Mouse (Mus musculus): ENCODE measurements at regions not wholly inside any gene's neighbourhood (a gene's known extent, or its start where the extent isn't known, plus 50 kb on each side); places are given as distances from the start of the nearest gene placed in this dataset.

- Histone ChIP-seq H3K27ac (replicated peaks; ENCODE audit: low read depth, low read length) (peak overlapping the region; percentile 52), H3K27me3 (ENCODE audit: control insufficient read depth, insufficient read depth, low read length) (no peaks in the 10 kb centered on the region), H3K9me3 (ENCODE audit: control insufficient read depth, low read length) (no peaks in the 10 kb centered on the region), H3K9ac (replicated peaks; ENCODE audit: low read length) (no peak overlapping the region; the same call in 1 of the 2 replicates), H3K36me3 (ENCODE audit: control insufficient read depth, insufficient read depth, low read length) (no peaks in the 10 kb centered on the region), H3K4me3 (replicated peaks; ENCODE audit: low read depth, low read length) (no peak overlapping the region), H3K4me1 (ENCODE audit: control insufficient read depth, insufficient read depth, low read length) (peaks cover 7% of the 10 kb centered on the region; the same call in 1 of the 2 replicates), H3K4me2 (ENCODE audit: low read length) (peak overlapping the region; percentile 27; the same call in 1 of the 2 replicates)
- DNase-seq (peak; percentile 56), ATAC-seq (ENCODE audit: low FRiP score, low TSS enrichment) (no peak)
- WGBS, result 27% methylated on average over 21 of the region's 21 CpGs
These were observed 277.1 kb upstream of the Pbx1 start for GRCm38 (mm10) chr1:168709017-168709681.

- Histone ChIP-seq H3K4me2 (ENCODE audit: low read length) (no peak overlapping the region), H3K27me3 (ENCODE audit: control insufficient read depth, insufficient read depth, low read length) (no peaks in the 10 kb centered on the region)
- no peak for ATAC-seq (ENCODE audit: low FRiP score, low TSS enrichment)
These were observed 276.2 kb upstream of the Pbx1 start for GRCm38 (mm10) chr1:168708161-168708865.

GRCm38 (mm10) chr1:168697386-168697785 is 265.3 kb upstream of the Pbx1 start:
- H3K9ac ChIP-seq (replicated peaks; ENCODE audit: low read length), result no peak overlapping the region
- no peaks in the 10 kb centered on the region for H3K27me3 ChIP-seq (ENCODE audit: control insufficient read depth, insufficient read depth, low read length)
- WGBS, result 95% methylated on average over 1 of the region's 1 CpGs
- no peaks in the 10 kb centered on the region for H3K36me3 ChIP-seq (ENCODE audit: control insufficient read depth, insufficient read depth, low read length)
- H3K27ac ChIP-seq (replicated peaks; ENCODE audit: low read depth, low read length), result no peak overlapping the region
- H3K4me2 ChIP-seq (ENCODE audit: low read length), result no peak overlapping the region
- H3K4me3 ChIP-seq (replicated peaks; ENCODE audit: low read depth, low read length), result no peak overlapping the region
- no peak for DNase-seq
- ATAC-seq (ENCODE audit: low FRiP score, low TSS enrichment), result no peak
- no peaks in the 10 kb centered on the region for H3K9me3 ChIP-seq (ENCODE audit: control insufficient read depth, low read length)
- H3K4me1 ChIP-seq (ENCODE audit: control insufficient read depth, insufficient read depth, low read length), result no peaks in the 10 kb centered on the region

More at GRCm38 (mm10) chr1:168708161-168708865, 276.2 kb upstream of the Pbx1 start:
- Histone ChIP-seq H3K27ac (replicated peaks; ENCODE audit: low read depth, low read length) (no peak overlapping the region), H3K4me3 (replicated peaks; ENCODE audit: low read depth, low read length) (no peak overlapping the region), H3K4me1 (ENCODE audit: control insufficient read depth, insufficient read depth, low read length) (peaks cover 7% of the 10 kb centered on the region; the same call in 1 of the 2 replicates), H3K36me3 (ENCODE audit: control insufficient read depth, insufficient read depth, low read length) (no peaks in the 10 kb centered on the region), H3K9ac (replicated peaks; ENCODE audit: low read length) (no peak overlapping the region; the same call in 1 of the 2 replicates), H3K9me3 (ENCODE audit: control insufficient read depth, low read length) (no peaks in the 10 kb centered on the region)
- WGBS, result 37% methylated on average over 11 of the region's 11 CpGs
- DNase-seq, result peak; percentile 17

DNA sequence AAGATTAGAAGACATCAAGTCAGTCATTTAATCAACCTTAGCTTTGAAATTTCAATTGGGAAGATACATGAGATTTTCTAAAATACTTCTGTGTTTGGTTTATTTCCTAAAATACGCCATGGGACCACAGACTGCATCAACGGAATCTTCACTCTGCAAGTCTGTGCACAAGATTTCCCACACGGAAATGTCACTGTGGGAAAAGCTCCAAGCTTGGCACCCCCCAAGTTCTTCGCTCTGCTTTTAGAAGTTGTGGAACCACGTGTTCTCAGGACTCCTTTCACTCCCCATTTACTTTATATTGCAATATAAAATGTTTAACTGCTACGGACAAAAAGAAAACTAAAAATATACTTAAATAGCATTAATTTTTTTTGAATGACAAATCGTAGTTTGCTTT is 254.8 kb upstream of the Pbx1 start:
- Histone ChIP-seq H3K4me1 (ENCODE audit: control insufficient read depth, insufficient read depth, low read length) (peaks cover under 1% of the 10 kb centered on the region; the same call in 1 of the 2 replicates), H3K27me3 (ENCODE audit: control insufficient read depth, insufficient read depth, low read length) (no peaks in the 10 kb centered on the region), H3K4me3 (replicated peaks; ENCODE audit: low read depth, low read length) (no peak overlapping the region), H3K4me2 (ENCODE audit: low read length) (no peak overlapping the region), H3K9ac (replicated peaks; ENCODE audit: low read length) (no peak overlapping the region), H3K36me3 (ENCODE audit: control insufficient read depth, insufficient read depth, low read length) (no peaks in the 10 kb centered on the region), H3K9me3 (ENCODE audit: control insufficient read depth, low read length) (no peaks in the 10 kb centered on the region), H3K27ac (replicated peaks; ENCODE audit: low read depth, low read length) (no peak overlapping the region)
- DNase-seq (no peak), ATAC-seq (ENCODE audit: low FRiP score, low TSS enrichment) (no peak)
- 88% methylated on average over 7 of the region's 7 CpGs for WGBS

GRCm38 (mm10) chr1:168685147-168685546 is 253.1 kb upstream of the Pbx1 start:
- Histone ChIP-seq H3K4me1 (ENCODE audit: control insufficient read depth, insufficient read depth, low read length) (peaks cover 5% of the 10 kb centered on the region; the same call in 1 of the 2 replicates), H3K4me2 (ENCODE audit: low read length) (no peak overlapping the region), H3K9ac (replicated peaks; ENCODE audit: low read length) (no peak overlapping the region), H3K36me3 (ENCODE audit: control insufficient read depth, insufficient read depth, low read length) (no peaks in the 10 kb centered on the region), H3K4me3 (replicated peaks; ENCODE audit: low read depth, low read length) (no peak overlapping the region), H3K9me3 (ENCODE audit: control insufficient read depth, low read length) (no peaks in the 10 kb centered on the region), H3K27ac (replicated peaks; ENCODE audit: low read depth, low read length) (no peak overlapping the region), H3K27me3 (ENCODE audit: control insufficient read depth, insufficient read depth, low read length) (no peaks in the 10 kb centered on the region)
- ATAC-seq (ENCODE audit: low FRiP score, low TSS enrichment) (no peak), DNase-seq (no peak)
- 87% methylated on average over 2 of the region's 2 CpGs for WGBS

- 61% methylated on average over 6 of the region's 6 CpGs for WGBS
- no peaks in the 10 kb centered on the region for H3K36me3 ChIP-seq (ENCODE audit: control insufficient read depth, insufficient read depth, low read length)
- H3K4me3 ChIP-seq (replicated peaks; ENCODE audit: low read depth, low read length), result no peak overlapping the region
- ATAC-seq (ENCODE audit: low FRiP score, low TSS enrichment) (no peak; the same call in 1 of the 2 replicates), DNase-seq (peak; percentile 61)
- H3K27me3 ChIP-seq (ENCODE audit: control insufficient read depth, insufficient read depth, low read length), result no peaks in the 10 kb centered on the region
- H3K4me1 ChIP-seq (ENCODE audit: control insufficient read depth, insufficient read depth, low read length), result peaks cover 8% of the 10 kb centered on the region; the same call in 1 of the 2 replicates
- H3K27ac ChIP-seq (replicated peaks; ENCODE audit: low read depth, low read length), result peak overlapping the region; percentile 55
- H3K9me3 ChIP-seq (ENCODE audit: control insufficient read depth, low read length), result no peaks in the 10 kb centered on the region
- no peak overlapping the region for H3K9ac ChIP-seq (replicated peaks; ENCODE audit: low read length)
- H3K4me2 ChIP-seq (ENCODE audit: low read length), result no peak overlapping the region
These were observed 249.8 kb upstream of the Pbx1 start for GRCm38 (mm10) chr1:168681685-168682491.

- H3K9ac ChIP-seq (replicated peaks; ENCODE audit: low read length), result no peak overlapping the region
- no peak for DNase-seq
- no peaks in the 10 kb centered on the region for H3K36me3 ChIP-seq (ENCODE audit: control insufficient read depth, insufficient read depth, low read length)
- WGBS, result 88% methylated on average over 3 of the region's 3 CpGs
- no peak for ATAC-seq (ENCODE audit: low FRiP score, low TSS enrichment)
- H3K4me2 ChIP-seq (ENCODE audit: low read length), result no peak overlapping the region
- H3K9me3 ChIP-seq (ENCODE audit: control insufficient read depth, low read length), result no peaks in the 10 kb centered on the region
- peaks cover 18% of the 10 kb centered on the region for H3K4me1 ChIP-seq (ENCODE audit: control insufficient read depth, insufficient read depth, low read length)
- no peak overlapping the region for H3K27ac ChIP-seq (replicated peaks; ENCODE audit: low read depth, low read length)
- H3K27me3 ChIP-seq (ENCODE audit: control insufficient read depth, insufficient read depth, low read length), result no peaks in the 10 kb centered on the region
- H3K4me3 ChIP-seq (replicated peaks; ENCODE audit: low read depth, low read length), result no peak overlapping the region
These were observed 248.6 kb upstream of the Pbx1 start for GRCm38 (mm10) chr1:168680674-168681073.
